Mouse (Mus musculus): ENCODE data around the gene Tinagl1. TPM values are rescaled to one million over a fixed set of nuclear protein-coding genes. Genes with fewer than 3 reads are reported as not detected.

The Tinagl1 gene
- total and polyA plus RNA-seq, 3 experiments: 6.1 to 21.9 TPM; not detected in 1

DNA sequence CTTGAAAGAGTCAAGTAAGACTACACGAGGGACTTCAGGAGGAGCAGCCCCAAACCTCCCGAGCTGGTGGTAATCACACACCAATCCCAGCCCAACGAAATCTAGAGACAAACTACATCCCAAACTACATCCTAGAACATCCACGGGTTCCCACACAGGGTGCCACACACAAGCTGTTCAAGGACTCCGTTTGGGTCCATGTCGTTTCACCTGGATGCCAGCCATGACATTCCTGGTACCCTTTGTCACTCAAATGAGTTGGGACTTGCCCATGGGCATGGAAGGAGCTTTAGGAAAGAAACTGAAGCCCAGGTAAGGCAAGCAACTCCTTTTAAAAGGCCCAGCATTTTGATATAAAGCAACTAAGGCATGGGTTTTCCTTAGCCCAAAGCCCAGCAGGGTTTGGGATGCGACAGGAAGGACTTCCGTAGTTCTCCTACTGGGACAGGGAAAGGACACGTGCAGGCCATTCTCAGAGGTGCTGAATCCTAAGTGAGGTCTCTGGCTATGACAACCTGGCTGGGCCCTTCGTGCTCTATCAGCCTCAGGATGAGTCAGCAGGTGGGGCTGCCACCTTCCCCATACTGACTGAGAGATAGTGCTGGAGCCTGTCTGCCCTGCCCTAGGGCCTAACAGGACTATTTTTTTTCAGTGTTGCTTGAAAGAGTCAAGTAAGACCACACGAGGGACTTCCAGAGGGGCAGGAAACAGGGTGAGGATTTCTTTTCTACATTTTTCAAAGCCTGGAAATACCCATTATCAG, 1.7 kb downstream of the Tinagl1 start (continued):
- 0 out of 2 replicates have a peak, but pooled peaks have one; percentile 27 for TF ChIP-seq TBP (IDR thresholded peaks at IDR 0.05; ENCODE audit: low read depth, low read length)
- no peak for TF ChIP-seq UBTF (IDR thresholded peaks at IDR 0.05; ENCODE audit: borderline replicate concordance, insufficient read depth, low read depth, low read length)
- TF ChIP-seq BHLHE40 (IDR thresholded peaks at IDR 0.05; ENCODE audit: borderline replicate concordance, low read depth, low read length): peak; percentile 45; the same call in 1 of the 2 replicates
- TF ChIP-seq TAL1 (IDR thresholded peaks at IDR 0.05; ENCODE audit: low read length): peak; percentile 34
- peak; percentile 58 to 63 for TF ChIP-seq EP300 (IDR thresholded peaks at IDR 0.05; ENCODE audit: low read depth in 1 of 2, low read length in 2 of 2)
- TF ChIP-seq POLR2AphosphoS5 (IDR thresholded peaks at IDR 0.05; ENCODE audit: borderline replicate concordance, low read depth, low read length): no peak
- no peak for TF ChIP-seq RAD21 (IDR thresholded peaks at IDR 0.05; ENCODE audit: low read depth, low read length)
- TF ChIP-seq CHD2 (IDR thresholded peaks at IDR 0.05; ENCODE audit: low read length): no peak
- TF ChIP-seq ZKSCAN1 (IDR thresholded peaks at IDR 0.05; ENCODE audit: low read depth, low read length): no peak
- TF ChIP-seq MAX (IDR thresholded peaks at IDR 0.05; ENCODE audit: low read length): peak; percentile 44
- TF ChIP-seq E2F4 (IDR thresholded peaks at IDR 0.05; ENCODE audit: borderline replicate concordance, low read depth, low read length): no peak
- peak; percentile 47; the same call in 1 of the 2 replicates for TF ChIP-seq MAFK (IDR thresholded peaks at IDR 0.05; ENCODE audit: borderline replicate concordance, low read depth, low read length)
- no peak for TF ChIP-seq POLR2AphosphoS2 (IDR thresholded peaks at IDR 0.05; ENCODE audit: low read length)
- TF ChIP-seq NELFE (IDR thresholded peaks at IDR 0.05; ENCODE audit: low read depth, low read length): no peak
- TF ChIP-seq MXI1 (IDR thresholded peaks at IDR 0.05; ENCODE audit: low read depth, low read length): 0 out of 2 replicates have a peak, but pooled peaks have one; percentile 46

- peaks cover 6 to 58% of the 10 kb centered on the region in 2 experiments for H3K4me1 ChIP-seq (ENCODE audit: control insufficient read depth in 1 of 2, insufficient read depth in 2 of 2, low read length in 2 of 2)
Observed at GRCm38 (mm10) chr4:130171951-130172765, 2.8 kb downstream of the Tinagl1 start.

More at GRCm38 (mm10) chr4:130171951-130172765, 2.8 kb downstream of the Tinagl1 start:
- Histone ChIP-seq H3K27ac (ENCODE audit: control insufficient read depth, low read depth, low read length) (no peak overlapping the region), H3K9ac (ENCODE audit: control insufficient read depth, low read depth, low read length, poor library complexity, severe bottlenecking) (no peak overlapping the region), H3K27me3 (ENCODE audit: control insufficient read depth in 1 of 2, insufficient read depth in 2 of 2, low read length in 2 of 2) (no peaks in the 10 kb centered on the region), H3K79me2 (ENCODE audit: control insufficient read depth, insufficient read depth, low read length, poor library complexity) (no peaks in the 10 kb centered on the region), H3K9me3 (replicated peaks; ENCODE audit: insufficient read depth, low read length) (no peaks in the 10 kb centered on the region), H3K36me3 (ENCODE audit: control insufficient read depth in 1 of 2, insufficient read depth in 2 of 2, low read length in 2 of 2) (peaks cover 0 to 20% of the 10 kb centered on the region in 2 experiments; a peak in 2 of 4 replicates), H3K4me3 (ENCODE audit: control insufficient read depth in 1 of 2, insufficient read depth in 1 of 2, low read depth in 2 of 2, low read length in 2 of 2) (no peak overlapping the region)
- TF ChIP-seq ETS1 (IDR thresholded peaks at IDR 0.05; ENCODE audit: low read depth, low read length) (no peak), MAZ (IDR thresholded peaks at IDR 0.05; ENCODE audit: low read depth, low read length) (no peak), UBTF (IDR thresholded peaks at IDR 0.05; ENCODE audit: borderline replicate concordance, insufficient read depth, low read depth, low read length) (no peak)
- no peak for DNase-seq (ENCODE audit: low read depth, low spot score)

Data from MEL (cell line).